Mouse (Mus musculus): ENCODE measurements around the gene Ino80.

- TF ChIP-seq POLR2A (IDR thresholded peaks at IDR 0.05; ENCODE audit: low read depth, low read length) (no peak), CTCF (IDR thresholded peaks at IDR 0.05; ENCODE audit: extremely low read depth, insufficient read depth, insufficient read length, insufficient replicate concordance) (no peak)
Observed at GRCm38 (mm10) chr2:119461028-119461427, 16.5 kb downstream of the Ino80 start.

Measured in spleen, adult 2 months (tissue).